Mouse (Mus musculus) forebrain, embryonic 16.5 days (tissue): ENCODE results near the gene Serpinb9b. TPM values are rescaled to one million over a fixed set of nuclear protein-coding genes. Genes with fewer than 3 reads are reported as not detected.

ENCODE experiments used
- ATAC-seq: fragments of 200-750 bp; cut with Nextera tagmentation; 2 replicates; pipeline ENCODE4 v1.8.0; 2017; ENCODE audit warnings: mild to moderate bottlenecking, moderate library complexity
- H3K27ac ChIP-seq: fragments of 300-500 bp; sonication (generic); 2 replicates; pipeline ENCODE4 v1.5.1; 2014; ENCODE audit warnings: low read length, control low read depth
- H3K27me3 ChIP-seq: fragments of 300-500 bp; sonication (generic); replicated peaks from 2 replicates; pipeline ENCODE4 v1.6.1; 2014; ENCODE audit warnings: low read length; ENCODE audit not compliant: control insufficient read depth, insufficient read depth
- H3K36me3 ChIP-seq: fragments of 300-500 bp; sonication (generic); 2 replicates; pipeline ENCODE4 v1.6.1; 2014; ENCODE audit not compliant: control insufficient read depth, insufficient read depth
- H3K4me1 ChIP-seq: fragments of 300-500 bp; sonication (generic); replicated peaks from 2 replicates; pipeline ENCODE4 v1.6.1; 2014; ENCODE audit warnings: low read length; ENCODE audit not compliant: control insufficient read depth, insufficient read depth
- H3K4me2 ChIP-seq: fragments of 300-500 bp; sonication (generic); 2 replicates; pipeline ENCODE4 v1.6.1; 2014; ENCODE audit warnings: mild to moderate bottlenecking, low read length, control low read depth
- H3K4me3 ChIP-seq: fragments of 300-500 bp; sonication (generic); replicated peaks from 2 replicates; pipeline ENCODE4 v1.5.1; 2014; ENCODE audit warnings: mild to moderate bottlenecking, low read length, control low read depth
- H3K9ac ChIP-seq: fragments of 300-500 bp; sonication (generic); replicated peaks from 2 replicates; pipeline ENCODE4 v1.6.1; 2014; ENCODE audit warnings: low read depth, low read length, control low read depth
- H3K9me3 ChIP-seq: fragments of 300-500 bp; sonication (generic); 2 replicates; pipeline ENCODE4 v1.6.1; 2016; ENCODE audit warnings: low read length; ENCODE audit not compliant: control insufficient read depth
- WGBS: fragments of 180-500 bp; shearing (Covaris S2); extraction: QIAGEN DNeasy Blood & Tissue Kit; methylation state at CpG from one replicate; pipeline ENCODE4 v1.1.7; 2014; 5-methylcytosine and 5-hydroxymethylcytosine counted together
- polyA plus RNA-seq: library from polyadenylated mRNA; unstranded; fragments of >200 nt; fragmentation: Nextera tagmentation; extraction: Ambion mirVana; gene quantifications from 2 replicates; pipeline ENCODE4 v1.2.1, GENCODE M21; 2015

The Serpinb9b gene
- polyA plus RNA-seq, 1 experiment from 2014 or later, result 0.14 TPM

GRCm38 (mm10) chr13:33071776-33072175 is 44.6 kb downstream of the Serpinb9b start:
- Histone ChIP-seq H3K4me1 (no peaks in the 10 kb centered on the region), H3K27me3 (no peaks in the 10 kb centered on the region), H3K9me3 (no peaks in the 10 kb centered on the region), H3K9ac (no peak overlapping the region), H3K27ac (no peak overlapping the region), H3K36me3 (no peaks in the 10 kb centered on the region), H3K4me2 (no peak overlapping the region), H3K4me3 (no peak overlapping the region)
- ATAC-seq, result no peak
- 79% methylated on average over 5 of the region's 5 CpGs for WGBS

- Histone ChIP-seq H3K27me3 (no peaks in the 10 kb centered on the region), H3K4me2 (no peak overlapping the region), H3K36me3 (no peaks in the 10 kb centered on the region), H3K9me3 (no peaks in the 10 kb centered on the region), H3K4me1 (no peaks in the 10 kb centered on the region), H3K27ac (no peak overlapping the region), H3K4me3 (no peak overlapping the region), H3K9ac (no peak overlapping the region)
- no peak for ATAC-seq
Observed at GRCm38 (mm10) chr13:33074029-33074428, 46.8 kb downstream of the Serpinb9b start.

GRCm38 (mm10) chr13:33076247-33076646 is 49.0 kb downstream of the Serpinb9b start:
- ATAC-seq, result no peak
- Histone ChIP-seq H3K9me3 (no peaks in the 10 kb centered on the region), H3K4me3 (no peak overlapping the region), H3K27ac (no peak overlapping the region), H3K36me3 (no peaks in the 10 kb centered on the region), H3K27me3 (no peaks in the 10 kb centered on the region), H3K9ac (no peak overlapping the region), H3K4me2 (no peak overlapping the region), H3K4me1 (no peaks in the 10 kb centered on the region)
- WGBS, result 71% methylated on average over 3 of the region's 3 CpGs

DNA sequence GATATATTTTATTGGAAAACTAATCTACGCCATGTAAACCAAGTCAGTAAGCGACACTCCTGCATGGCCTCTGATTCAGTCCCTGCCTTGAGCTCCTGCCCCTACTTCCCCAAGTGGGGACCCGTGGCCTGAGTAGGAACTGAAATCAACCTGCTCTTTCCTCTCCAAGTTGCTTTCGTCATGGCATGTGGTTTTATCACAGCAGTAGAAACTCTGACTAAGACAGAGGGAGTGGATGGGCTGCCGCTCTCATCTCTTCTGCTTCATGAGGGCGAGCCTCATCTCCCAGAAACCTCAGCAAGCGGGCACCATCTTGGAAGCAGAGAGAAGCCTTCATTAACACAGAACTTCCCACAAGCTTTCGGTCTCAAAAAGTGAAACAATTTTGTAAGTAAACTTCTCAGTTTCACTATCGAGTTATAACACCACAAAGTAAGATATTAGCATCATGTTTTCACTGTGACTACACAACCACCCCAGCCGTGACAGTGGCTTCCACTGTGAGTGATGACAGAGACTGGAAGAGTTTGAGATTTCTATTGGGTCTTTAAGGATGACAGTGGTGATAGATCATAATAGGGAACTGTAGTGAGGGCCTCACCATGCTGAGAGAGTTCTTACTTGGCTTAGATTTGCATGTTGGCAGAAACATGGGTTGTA is 49.9 kb downstream of the Serpinb9b start:
- H3K27ac ChIP-seq, result no peak overlapping the region
- ATAC-seq, result no peak
- no peaks in the 10 kb centered on the region for H3K9me3 ChIP-seq
- H3K27me3 ChIP-seq, result no peaks in the 10 kb centered on the region
- no peaks in the 10 kb centered on the region for H3K36me3 ChIP-seq
- H3K4me3 ChIP-seq, result no peak overlapping the region
- no peak overlapping the region for H3K9ac ChIP-seq
- no peak overlapping the region for H3K4me2 ChIP-seq
- WGBS, result 88% methylated on average over 10 of the region's 10 CpGs
- no peaks in the 10 kb centered on the region for H3K4me1 ChIP-seq

GRCm38 (mm10) chr13:33078056-33078705 is 51.0 kb downstream of the Serpinb9b start, which contains the start of gene Serpinb1b:
Serpinb1b (plus strand) TSS chr13:33078575.
- Histone ChIP-seq H3K9ac (no peak within 1 kb of the TSS), H3K27ac (no peak within 1 kb of the TSS), H3K36me3 (no peaks in the 10 kb centered on the region), H3K4me1 (no peaks in the 10 kb centered on the region), H3K4me2 (no peak within 1 kb of the TSS), H3K9me3 (no peaks in the 10 kb centered on the region), H3K27me3 (no peaks in the 10 kb centered on the region), H3K4me3 (no peak within 1 kb of the TSS)
- ATAC-seq, result peak; percentile 68
- WGBS, result 23% methylated on average over 3 of the region's 3 CpGs

DNA sequence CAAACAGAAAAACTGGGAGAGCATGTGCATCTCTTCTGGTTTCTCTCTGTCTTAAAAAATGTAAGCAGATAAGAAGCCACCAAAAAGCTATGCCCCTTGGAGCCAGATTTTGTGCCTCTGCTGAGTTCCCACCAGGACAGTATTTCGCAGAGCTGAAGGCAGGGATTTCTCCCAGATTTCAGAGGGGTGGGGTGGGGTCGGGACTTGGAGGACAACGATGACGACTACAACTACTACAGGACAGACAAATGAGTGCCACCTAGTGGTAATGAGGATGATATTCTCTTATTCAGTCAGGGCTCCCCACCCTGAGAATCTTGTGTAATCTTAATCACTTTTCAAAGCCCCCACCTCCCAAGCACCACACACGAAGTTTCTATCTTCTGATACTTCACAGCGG is 52.2 kb downstream of the Serpinb9b start:
- 26% methylated on average over 6 of the region's 6 CpGs for WGBS
- ATAC-seq, result peak; percentile 48; the same call in 1 of the 2 replicates
- Histone ChIP-seq H3K4me1 (peaks cover 1% of the 10 kb centered on the region), H3K27ac (no peak overlapping the region), H3K9ac (no peak overlapping the region), H3K9me3 (no peaks in the 10 kb centered on the region), H3K4me2 (no peak overlapping the region), H3K36me3 (no peaks in the 10 kb centered on the region), H3K4me3 (no peak overlapping the region), H3K27me3 (no peaks in the 10 kb centered on the region)

GRCm38 (mm10) chr13:33080356-33080755 is 53.1 kb downstream of the Serpinb9b start:
- ATAC-seq, result no peak
- H3K4me3 ChIP-seq, result no peak overlapping the region
- H3K9ac ChIP-seq, result no peak overlapping the region
- H3K9me3 ChIP-seq, result no peaks in the 10 kb centered on the region
- H3K27me3 ChIP-seq, result no peaks in the 10 kb centered on the region
- WGBS, result 15% methylated on average over 3 of the region's 3 CpGs
- no peak overlapping the region for H3K27ac ChIP-seq
- H3K4me1 ChIP-seq, result peaks cover 11% of the 10 kb centered on the region
- H3K4me2 ChIP-seq, result no peak overlapping the region
- H3K36me3 ChIP-seq, result no peaks in the 10 kb centered on the region

- H3K27ac ChIP-seq, result no peak overlapping the region
- H3K36me3 ChIP-seq, result no peaks in the 10 kb centered on the region
- no peak overlapping the region for H3K4me3 ChIP-seq
- peaks cover 18% of the 10 kb centered on the region for H3K4me1 ChIP-seq
- H3K9me3 ChIP-seq, result no peaks in the 10 kb centered on the region
- no peaks in the 10 kb centered on the region for H3K27me3 ChIP-seq
- no peak for ATAC-seq
- no peak overlapping the region for H3K9ac ChIP-seq
- no peak overlapping the region for H3K4me2 ChIP-seq
- 66% methylated on average over 2 of the region's 2 CpGs for WGBS
Observed at GRCm38 (mm10) chr13:33083834-33084233, 56.6 kb downstream of the Serpinb9b start.

DNA sequence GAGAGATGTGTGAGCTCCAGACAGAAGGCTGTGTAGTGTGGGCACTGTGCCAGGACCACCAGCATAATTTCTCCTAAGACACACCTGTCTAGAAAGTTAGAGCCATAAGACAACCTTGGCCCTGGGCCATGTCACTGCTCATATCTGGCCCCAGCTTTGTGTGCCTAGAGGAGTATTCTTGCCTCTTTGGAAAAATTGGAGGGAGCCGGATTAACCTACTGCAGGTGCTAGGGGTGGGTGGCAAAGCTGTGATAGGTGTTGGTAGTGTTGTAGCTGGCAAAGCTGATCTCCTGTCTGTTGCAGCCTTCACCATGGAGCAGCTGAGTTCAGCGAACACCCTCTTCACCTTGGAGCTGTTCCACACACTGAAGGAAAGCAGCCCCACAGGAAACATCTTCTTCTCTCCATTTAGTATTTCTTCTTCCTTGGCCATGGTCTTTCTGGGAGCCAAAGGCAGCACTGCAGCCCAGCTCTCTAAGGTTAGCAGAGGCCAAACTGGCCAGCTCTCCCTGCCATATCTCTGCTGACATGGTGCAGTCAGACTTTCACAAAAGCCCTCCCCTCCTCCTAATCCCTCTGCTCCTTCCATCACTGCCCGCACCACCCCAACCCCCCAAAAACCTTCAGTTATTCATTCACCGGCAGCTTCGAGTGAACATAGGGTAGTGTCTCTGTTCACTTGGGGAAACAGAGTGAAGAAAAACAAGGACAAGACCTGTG is 57.9 kb downstream of the Serpinb9b start:
- no peaks in the 10 kb centered on the region for H3K27me3 ChIP-seq
- H3K9me3 ChIP-seq, result no peaks in the 10 kb centered on the region
- H3K4me2 ChIP-seq, result peak overlapping the region; percentile 28
- H3K36me3 ChIP-seq, result no peaks in the 10 kb centered on the region
- H3K27ac ChIP-seq, result peak overlapping the region; percentile 85
- WGBS, result 36% methylated on average over 5 of the region's 5 CpGs
- H3K4me1 ChIP-seq, result peaks cover 18% of the 10 kb centered on the region
- peak; percentile 35; the same call in 1 of the 2 replicates for ATAC-seq
- H3K4me3 ChIP-seq, result no peak overlapping the region
- H3K9ac ChIP-seq, result no peak overlapping the region
